Mouse (Mus musculus) stomach, embryonic 16.5 days (tissue): ENCODE results near the gene Ahcyl1. TPM values are rescaled to one million over a fixed set of nuclear protein-coding genes. Genes with fewer than 3 reads are reported as not detected.
"Not testable (repeated sequence)": the region's sequence is repeated elsewhere in the genome, so short reads cannot be mapped to it uniquely, and the experiment has no call there.

Source experiments
- ATAC-seq: fragments of 200-750 bp; cut with Nextera tagmentation; 2 replicates; pipeline ENCODE4 v1.8.0; 2017; ENCODE audit warnings: moderate number of reproducible peaks, moderate TSS enrichment; ENCODE audit not compliant: insufficient read depth, low FRiP score
- H3K27ac ChIP-seq: fragments of 300-500 bp; sonication (generic); 2 replicates; pipeline ENCODE4 v1.5.1; 2014; ENCODE audit warnings: low read length
- H3K27me3 ChIP-seq: fragments of 300-500 bp; sonication (generic); 2 replicates; pipeline ENCODE4 v1.6.1; 2014; ENCODE audit warnings: low read length, control low read depth, mixed read lengths; ENCODE audit not compliant: control insufficient read depth, insufficient read depth
- H3K36me3 ChIP-seq: fragments of 300-500 bp; sonication (generic); 2 replicates; pipeline ENCODE4 v1.6.1; 2014; ENCODE audit warnings: low read length; ENCODE audit not compliant: control insufficient read depth, insufficient read depth
- H3K4me1 ChIP-seq: fragments of 300-500 bp; sonication (generic); 2 replicates; pipeline ENCODE4 v1.6.1; 2014; ENCODE audit warnings: low read length, control low read depth, mixed read lengths; ENCODE audit not compliant: control insufficient read depth, insufficient read depth
- H3K4me2 ChIP-seq: fragments of 300-500 bp; sonication (generic); 2 replicates; pipeline ENCODE4 v1.6.1; 2014; ENCODE audit warnings: low read depth, low read length, mixed read lengths
- H3K4me3 ChIP-seq: fragments of 300-500 bp; sonication (generic); replicated peaks from 2 replicates; pipeline ENCODE4 v1.5.1; 2014; ENCODE audit warnings: mild to moderate bottlenecking, low read length
- H3K9ac ChIP-seq: fragments of 300-500 bp; sonication (generic); 2 replicates; pipeline ENCODE4 v1.6.1; 2014; ENCODE audit warnings: low read length
- H3K9me3 ChIP-seq: fragments of 300-500 bp; sonication (generic); replicated peaks from 2 replicates; pipeline ENCODE4 v1.6.1; 2016; ENCODE audit warnings: low read length, control low read depth; ENCODE audit not compliant: control insufficient read depth
- WGBS: fragments of 180-500 bp; shearing (Covaris S2); extraction: QIAGEN DNeasy Blood & Tissue Kit; methylation state at CpG from one replicate; pipeline ENCODE4 v1.1.7; 2014; 5-methylcytosine and 5-hydroxymethylcytosine counted together
- polyA plus RNA-seq: library from polyadenylated mRNA; unstranded; fragments of >200 nt; fragmentation: Nextera tagmentation; extraction: Ambion mirVana; gene quantifications from 2 replicates; pipeline ENCODE4 v1.2.1, GENCODE M21; 2015

The Ahcyl1 gene
- polyA plus RNA-seq, 1 experiment from 2014 or later = 71.2 TPM

GRCm38 (mm10) chr3:107650276-107650675, 46.1 kb downstream of the Ahcyl1 start:
- H3K9ac ChIP-seq, H3K9me3 ChIP-seq, H3K27ac ChIP-seq, H3K4me1 ChIP-seq, H3K27me3 ChIP-seq, ATAC-seq, H3K4me2 ChIP-seq, H3K4me3 ChIP-seq, H3K36me3 ChIP-seq: not testable (repeated sequence)
- WGBS = 49% methylated on average over 5 of the region's 5 CpGs

DNA sequence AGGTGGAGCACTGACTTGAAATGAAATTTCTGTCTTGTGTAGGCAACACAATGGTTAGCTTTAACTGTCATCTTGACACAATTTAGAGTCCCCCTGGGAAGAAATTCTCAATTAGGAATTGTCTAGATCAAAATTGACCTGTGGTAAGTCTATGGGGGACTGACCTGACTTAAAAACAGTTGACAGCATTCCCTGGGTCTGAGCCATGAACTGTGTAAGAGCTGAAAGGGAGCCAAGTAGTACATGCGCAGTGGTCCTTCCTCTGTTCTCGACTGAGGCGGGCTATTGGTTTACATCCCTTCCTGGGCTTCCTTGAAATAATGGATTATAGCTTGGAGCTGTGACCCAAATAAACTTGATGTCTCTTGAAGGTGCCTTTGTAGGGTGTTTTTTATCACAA, 49.4 kb downstream of the Ahcyl1 start:
- Histone ChIP-seq H3K27ac (no peak overlapping the region), H3K27me3 (no peaks in the 10 kb centered on the region), H3K9ac (no peak overlapping the region), H3K9me3 (no peaks in the 10 kb centered on the region), H3K4me3 (no peak overlapping the region), H3K4me2 (no peak overlapping the region), H3K4me1 (no peaks in the 10 kb centered on the region), H3K36me3 (no peaks in the 10 kb centered on the region)
- 78% methylated on average over 3 of the region's 3 CpGs for WGBS
- no peak for ATAC-seq

GRCm38 (mm10) chr3:107637606-107638172, 58.7 kb downstream of the Ahcyl1 start:
- no peaks in the 10 kb centered on the region for H3K9me3 ChIP-seq
- H3K27me3 ChIP-seq = no peaks in the 10 kb centered on the region
- H3K4me2 ChIP-seq = no peak overlapping the region
- no peak overlapping the region for H3K27ac ChIP-seq
- H3K4me1 ChIP-seq = no peaks in the 10 kb centered on the region
- no peak overlapping the region for H3K4me3 ChIP-seq
- H3K9ac ChIP-seq = no peak overlapping the region
- WGBS = 58% methylated on average over 5 of the region's 5 CpGs
- ATAC-seq = no peak
- H3K36me3 ChIP-seq = no peaks in the 10 kb centered on the region

DNA sequence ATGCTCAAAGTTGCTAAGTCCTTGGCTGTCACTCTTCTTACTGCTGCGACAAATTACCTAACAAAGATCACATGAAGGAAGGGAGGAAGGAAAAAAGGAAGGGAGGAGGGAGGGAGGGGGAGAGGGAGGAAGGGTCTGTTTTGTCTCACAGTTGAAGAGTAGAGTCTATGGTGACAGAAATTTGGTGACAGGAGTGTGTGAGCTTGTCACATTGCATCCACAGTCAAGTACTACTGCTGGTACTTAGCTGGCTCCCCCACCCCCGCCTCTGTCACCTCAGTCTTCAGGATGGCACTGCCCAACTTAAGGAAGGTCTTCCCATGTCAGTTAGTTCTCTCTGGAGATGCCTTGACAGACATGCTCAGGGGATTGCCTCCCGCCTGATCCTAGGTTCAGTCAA, 60.1 kb downstream of the Ahcyl1 start:
- no peak overlapping the region for H3K4me2 ChIP-seq
- no peaks in the 10 kb centered on the region for H3K4me1 ChIP-seq
- no peak for ATAC-seq
- no peak overlapping the region for H3K27ac ChIP-seq
- H3K9ac ChIP-seq = no peak overlapping the region
- no peaks in the 10 kb centered on the region for H3K27me3 ChIP-seq
- WGBS = 82% methylated on average over 3 of the region's 3 CpGs
- no peaks in the 10 kb centered on the region for H3K36me3 ChIP-seq
- no peaks in the 10 kb centered on the region for H3K9me3 ChIP-seq
- no peak overlapping the region for H3K4me3 ChIP-seq

- Histone ChIP-seq H3K27ac (no peak overlapping the region), H3K9ac (no peak overlapping the region), H3K27me3 (no peaks in the 10 kb centered on the region), H3K9me3 (no peaks in the 10 kb centered on the region), H3K4me2 (no peak overlapping the region), H3K4me1 (no peaks in the 10 kb centered on the region), H3K36me3 (no peaks in the 10 kb centered on the region), H3K4me3 (no peak overlapping the region)
- WGBS = 43% methylated on average over 8 of the region's 8 CpGs
- no peak for ATAC-seq
Observed at GRCm38 (mm10) chr3:107635836-107636235, 60.5 kb downstream of the Ahcyl1 start.

GRCm38 (mm10) chr3:107633906-107634305, 62.5 kb downstream of the Ahcyl1 start:
- 89% methylated on average over 9 of the region's 9 CpGs for WGBS
- H3K9me3 ChIP-seq = no peaks in the 10 kb centered on the region
- H3K9ac ChIP-seq = no peak overlapping the region
- ATAC-seq = no peak
- no peaks in the 10 kb centered on the region for H3K27me3 ChIP-seq
- H3K4me1 ChIP-seq = peaks cover 5% of the 10 kb centered on the region; the same call in 1 of the 2 replicates
- no peak overlapping the region for H3K27ac ChIP-seq
- no peak overlapping the region for H3K4me3 ChIP-seq
- H3K36me3 ChIP-seq = no peaks in the 10 kb centered on the region
- no peak overlapping the region for H3K4me2 ChIP-seq

- H3K36me3 ChIP-seq = no peaks in the 10 kb centered on the region
- no peak for ATAC-seq
- H3K4me3 ChIP-seq = no peak overlapping the region
- H3K9me3 ChIP-seq = no peaks in the 10 kb centered on the region
- WGBS = 93% methylated on average over 4 of the region's 4 CpGs
- H3K9ac ChIP-seq = no peak overlapping the region
- no peak overlapping the region for H3K27ac ChIP-seq
- H3K27me3 ChIP-seq = no peaks in the 10 kb centered on the region
- H3K4me1 ChIP-seq = peaks cover 5% of the 10 kb centered on the region; the same call in 1 of the 2 replicates
- H3K4me2 ChIP-seq = no peak overlapping the region
Observed at GRCm38 (mm10) chr3:107632786-107633185, 63.6 kb downstream of the Ahcyl1 start.

GRCm38 (mm10) chr3:107631523-107631958, 64.8 kb downstream of the Ahcyl1 start, which contains the start of gene Strip1:
Strip1 (minus strand) TSS chr3:107631694.
- peaks cover 5% of the 10 kb centered on the region; the same call in 1 of the 2 replicates for H3K4me1 ChIP-seq
- peak within 1 kb of the TSS; percentile 98 for H3K9ac ChIP-seq
- H3K36me3 ChIP-seq = peaks cover 7% of the 10 kb centered on the region; the same call in 1 of the 2 replicates
- no peaks in the 10 kb centered on the region for H3K27me3 ChIP-seq
- WGBS = under 1% methylated on average over 35 of the region's 35 CpGs
- peak; percentile 96 for ATAC-seq
- peak within 1 kb of the TSS; percentile 99 for H3K4me3 ChIP-seq
- peak within 1 kb of the TSS; percentile 94 for H3K27ac ChIP-seq
- H3K9me3 ChIP-seq = no peaks in the 10 kb centered on the region
- peak within 1 kb of the TSS; percentile 94 for H3K4me2 ChIP-seq

DNA sequence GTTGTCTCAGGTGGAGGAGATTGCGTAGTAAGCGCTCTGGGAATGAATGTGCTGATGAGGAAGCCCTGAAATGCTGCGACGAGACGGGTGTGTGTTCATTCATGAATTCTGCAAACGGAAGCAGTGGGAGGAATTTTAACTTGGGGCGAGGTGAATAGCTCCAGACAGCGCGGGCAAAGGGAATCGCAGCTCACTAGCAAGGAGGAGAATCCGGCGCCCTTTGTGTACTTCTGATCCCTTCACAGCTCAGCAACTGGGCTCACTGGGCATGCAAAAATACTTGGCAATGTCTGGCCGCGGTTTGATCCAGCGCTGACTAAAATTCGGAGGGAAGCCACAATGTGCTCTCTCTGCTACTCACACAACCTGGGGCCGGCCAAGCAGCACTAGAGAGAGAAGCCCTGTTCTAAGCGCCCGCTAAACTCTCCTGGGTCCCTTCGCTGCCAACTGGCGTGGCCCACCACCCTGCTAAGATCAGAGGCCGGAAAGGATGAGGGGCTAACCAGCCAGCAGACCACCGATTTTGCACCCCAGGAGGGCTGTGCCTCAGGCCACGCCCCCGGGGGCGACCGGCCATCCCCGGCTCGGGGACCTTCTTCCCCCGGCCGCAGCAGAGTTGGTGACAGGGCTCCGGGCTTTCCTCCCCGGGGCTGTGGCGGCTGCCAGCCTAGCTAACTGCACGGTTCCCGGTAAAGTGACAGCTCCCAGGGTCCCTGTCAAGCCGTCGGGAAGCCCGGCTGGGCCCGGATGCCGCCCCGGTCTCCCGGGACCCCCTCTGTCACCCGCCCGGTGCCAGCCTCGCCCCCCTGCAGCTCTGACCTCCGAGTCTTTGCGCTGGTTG, 65.5 kb downstream of the Ahcyl1 start, which contains the start of gene Gm10961:
TSS of gene Gm10961 (plus strand) at position 641 of the 841 bp plus-strand sequence.
- H3K4me2 ChIP-seq = peak within 1 kb of the TSS; percentile 94

More for the DNA sequence above, 65.5 kb downstream of the Ahcyl1 start, which contains the start of gene Gm10961:
- under 1% methylated on average over 48 of the region's 48 CpGs for WGBS
- H3K9me3 ChIP-seq = no peaks in the 10 kb centered on the region
- peak within 1 kb of the TSS; percentile 99 for H3K4me3 ChIP-seq
- peaks cover 5% of the 10 kb centered on the region; the same call in 1 of the 2 replicates for H3K4me1 ChIP-seq
- peaks cover 10% of the 10 kb centered on the region for H3K36me3 ChIP-seq
- peak; percentile 62 for ATAC-seq
- peak within 1 kb of the TSS; percentile 98 for H3K9ac ChIP-seq
- peak within 1 kb of the TSS; percentile 94 for H3K27ac ChIP-seq
- H3K27me3 ChIP-seq = no peaks in the 10 kb centered on the region
